Mouse (Mus musculus) heart, embryonic 16.5 days (tissue): Measurements from ENCODE around the gene Klhl12. TPM values are rescaled to one million over a fixed set of nuclear protein-coding genes. Genes with fewer than 3 reads are reported as not detected.
A peak's percentile ranks its signal among the peaks of the same experiment; 100 is the strongest.

Experiments
- ATAC-seq: fragments of 200-750 bp; cut with Nextera tagmentation; replicated peaks from 2 replicates; pipeline ENCODE4 v1.8.0; 2017; ENCODE audit warnings: moderate number of reproducible peaks; ENCODE audit not compliant: insufficient read depth, low FRiP score; ENCODE audit errors: extremely low read depth
- H3K27ac ChIP-seq: fragments of 300-500 bp; sonication (generic); 2 replicates; pipeline ENCODE4 v1.5.1; 2014; ENCODE audit warnings: mild to moderate bottlenecking, low read length, control low read depth, moderate library complexity
- H3K27me3 ChIP-seq: fragments of 300-500 bp; sonication (generic); 2 replicates; pipeline ENCODE4 v1.6.1; 2014; ENCODE audit warnings: low read length, mixed read lengths; ENCODE audit not compliant: control insufficient read depth, insufficient read depth
- H3K36me3 ChIP-seq: fragments of 300-500 bp; sonication (generic); 2 replicates; pipeline ENCODE4 v1.6.1; 2014; ENCODE audit not compliant: control insufficient read depth, insufficient read depth
- H3K4me1 ChIP-seq: fragments of 300-500 bp; sonication (generic); 2 replicates; pipeline ENCODE4 v1.6.1; 2014; ENCODE audit warnings: low read length, mixed read lengths; ENCODE audit not compliant: control insufficient read depth, insufficient read depth
- H3K4me2 ChIP-seq: fragments of 300-500 bp; sonication (generic); 2 replicates; pipeline ENCODE4 v1.6.1; 2014; ENCODE audit warnings: low read depth, mild to moderate bottlenecking, control low read depth, low read length
- H3K4me3 ChIP-seq: fragments of 300-500 bp; sonication (generic); 2 replicates; pipeline ENCODE4 v1.5.1; 2014; ENCODE audit warnings: mild to moderate bottlenecking, control low read depth, low read length
- H3K9ac ChIP-seq: fragments of 300-500 bp; sonication (generic); 2 replicates; pipeline ENCODE4 v1.6.1; 2014; ENCODE audit warnings: low read length, control low read depth
- H3K9me3 ChIP-seq: fragments of 300-500 bp; sonication (generic); replicated peaks from 2 replicates; pipeline ENCODE4 v1.6.1; 2016; ENCODE audit warnings: low read length; ENCODE audit not compliant: control insufficient read depth
- WGBS: fragments of 180-500 bp; shearing (Covaris S2); extraction: QIAGEN DNeasy Blood & Tissue Kit; methylation state at CpG from one replicate; pipeline ENCODE4 v1.1.7; 2014; 5-methylcytosine and 5-hydroxymethylcytosine counted together
- polyA plus RNA-seq: library from polyadenylated mRNA; unstranded; fragments of >200 nt; fragmentation: Nextera tagmentation; extraction: Ambion mirVana; gene quantifications from 2 replicates; pipeline ENCODE4 v1.2.1, GENCODE M21; 2015

Gene Klhl12
- 20.6 and 21.1 TPM in 2 replicates for polyA plus RNA-seq

- no peaks in the 10 kb centered on the region for H3K27me3 ChIP-seq
- peaks cover 7% of the 10 kb centered on the region; the same call in 1 of the 2 replicates for H3K36me3 ChIP-seq
- no peaks in the 10 kb centered on the region for H3K9me3 ChIP-seq
- peak within 1 kb of the TSS; percentile 61 for H3K27ac ChIP-seq
- peak; percentile 95 for ATAC-seq
- H3K4me2 ChIP-seq, result peak within 1 kb of the TSS; percentile 81
- H3K9ac ChIP-seq, result peak within 1 kb of the TSS; percentile 92
- under 1% methylated on average over 59 of the region's 61 CpGs for WGBS
- H3K4me3 ChIP-seq, result peak within 1 kb of the TSS; percentile 86
- peaks cover 9% of the 10 kb centered on the region for H3K4me1 ChIP-seq
Measured at GRCm38 (mm10) chr1:134454904-134455824, at the start of gene Klhl12. Gene Klhl12, plus strand, starts transcription at chr1:134455531.

DNA sequence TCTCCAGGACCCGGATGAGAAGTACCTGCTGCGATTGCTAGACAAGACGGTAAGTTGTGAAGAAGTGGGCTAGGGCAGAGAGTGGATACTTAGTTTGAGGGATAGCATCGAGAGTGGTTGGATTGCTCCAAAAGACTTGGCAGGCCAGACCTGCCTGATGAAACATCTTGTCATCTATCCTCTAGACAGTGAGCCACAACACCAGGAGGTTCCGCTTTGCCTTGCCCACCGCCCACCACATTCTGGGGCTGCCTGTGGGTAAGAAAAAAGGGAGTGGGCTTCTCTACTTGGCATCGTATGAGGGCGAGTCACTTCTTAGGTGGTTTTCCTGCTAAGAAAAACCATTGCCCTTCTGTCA lies 48.9 kb upstream of the Klhl12 start:
- H3K9me3 ChIP-seq, result no peaks in the 10 kb centered on the region
- H3K4me1 ChIP-seq, result peaks cover 6% of the 10 kb centered on the region
- peak overlapping the region; percentile 90 for H3K4me2 ChIP-seq
- peak overlapping the region; percentile 82 for H3K27ac ChIP-seq
- no peak for ATAC-seq
- H3K4me3 ChIP-seq, result peak overlapping the region; percentile 96
- WGBS, result 19% methylated on average over 8 of the region's 8 CpGs
- peak overlapping the region; percentile 92 for H3K9ac ChIP-seq
- H3K36me3 ChIP-seq, result peaks cover 26% of the 10 kb centered on the region
- H3K27me3 ChIP-seq, result no peaks in the 10 kb centered on the region

DNA sequence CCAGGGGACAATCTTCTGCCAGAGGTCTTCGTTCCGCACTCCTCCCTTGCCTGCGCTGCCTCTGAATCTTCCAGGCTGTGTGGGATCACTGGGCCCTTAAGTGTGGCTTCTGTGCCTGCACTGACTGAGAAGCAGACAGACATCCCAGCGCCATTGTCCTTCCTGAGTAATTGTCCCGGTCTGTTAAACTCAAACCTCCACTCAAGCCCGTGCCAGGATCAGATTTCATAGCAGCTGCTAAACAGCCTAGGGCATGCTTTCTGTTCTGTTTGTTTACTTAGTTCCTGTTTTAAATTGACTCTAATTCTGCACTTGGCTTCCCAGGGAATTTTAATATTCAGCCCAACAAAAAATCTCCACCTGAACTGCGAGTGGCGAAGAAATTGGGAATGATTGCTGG lies 47.3 kb upstream of the Klhl12 start:
- Histone ChIP-seq H3K36me3 (peaks cover 30% of the 10 kb centered on the region), H3K9ac (no peak overlapping the region), H3K4me3 (no peak overlapping the region), H3K4me2 (no peak overlapping the region), H3K4me1 (peaks cover 6% of the 10 kb centered on the region), H3K27me3 (no peaks in the 10 kb centered on the region), H3K9me3 (no peaks in the 10 kb centered on the region), H3K27ac (no peak overlapping the region)
- ATAC-seq, result no peak
- WGBS, result 88% methylated on average over 8 of the region's 8 CpGs

DNA sequence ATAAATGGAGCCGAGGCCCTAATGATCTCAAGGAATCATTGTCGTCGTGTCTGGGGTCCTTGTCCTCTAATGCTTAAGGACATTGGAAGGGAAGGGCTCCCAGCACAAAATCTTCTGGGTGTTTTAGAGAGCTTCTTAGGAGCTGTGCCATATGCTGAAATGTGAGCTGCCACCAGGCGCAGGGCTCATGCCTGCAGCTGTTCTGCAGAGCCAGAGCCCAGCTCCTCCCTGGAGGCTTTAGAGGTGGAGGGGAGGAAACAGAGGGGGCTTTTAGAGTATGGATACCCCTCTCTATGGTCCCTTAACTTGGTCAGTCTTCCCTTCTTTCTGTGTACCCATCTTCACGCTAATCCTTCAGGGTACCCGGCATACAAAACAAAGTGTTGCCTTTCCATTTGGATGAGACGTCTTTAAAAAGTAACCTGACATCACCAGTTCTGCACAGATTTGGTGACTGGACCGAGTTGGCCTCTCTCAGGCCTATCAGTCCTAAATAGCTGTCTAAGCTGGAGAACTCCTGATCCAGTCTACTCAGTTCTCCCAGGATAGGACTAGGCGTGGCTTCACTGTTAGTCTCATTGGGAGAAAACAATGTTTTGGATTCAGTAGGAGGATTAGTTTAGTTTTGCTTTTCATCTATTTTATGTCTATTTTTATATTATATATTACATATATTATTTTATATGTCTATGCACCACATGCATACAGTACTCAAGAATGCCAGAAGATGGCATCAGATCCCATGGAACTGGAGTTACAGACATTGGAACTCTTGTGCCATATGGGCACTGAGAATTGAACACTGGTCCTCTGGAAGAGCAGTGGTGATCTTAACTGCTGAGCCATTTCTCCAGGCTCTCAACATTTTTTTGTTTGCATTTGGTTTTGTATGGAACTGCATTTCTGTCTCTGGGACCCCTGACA lies 43.4 kb upstream of the Klhl12 start:
- no peak for ATAC-seq
- Histone ChIP-seq H3K9ac (no peak overlapping the region), H3K4me1 (peaks cover 18% of the 10 kb centered on the region), H3K9me3 (no peaks in the 10 kb centered on the region), H3K4me3 (no peak overlapping the region), H3K27ac (no peak overlapping the region), H3K36me3 (peaks cover 30% of the 10 kb centered on the region), H3K4me2 (no peak overlapping the region), H3K27me3 (no peaks in the 10 kb centered on the region)
- WGBS, result 90% methylated on average over 9 of the region's 9 CpGs

GRCm38 (mm10) chr1:134414038-134414437 lies 41.3 kb upstream of the Klhl12 start:
- H3K27ac ChIP-seq, result no peak overlapping the region; the same call in 1 of the 2 replicates
- no peaks in the 10 kb centered on the region for H3K27me3 ChIP-seq
- no peak for ATAC-seq
- WGBS, result 50% methylated on average over 2 of the region's 2 CpGs
- H3K9ac ChIP-seq, result no peak overlapping the region
- H3K9me3 ChIP-seq, result no peaks in the 10 kb centered on the region
- H3K4me1 ChIP-seq, result peaks cover 31% of the 10 kb centered on the region
- H3K4me2 ChIP-seq, result no peak overlapping the region
- peaks cover 20% of the 10 kb centered on the region for H3K36me3 ChIP-seq
- H3K4me3 ChIP-seq, result no peak overlapping the region

- Histone ChIP-seq H3K4me1 (peaks cover 36% of the 10 kb centered on the region), H3K4me2 (peak overlapping the region; percentile 73), H3K9me3 (no peaks in the 10 kb centered on the region), H3K36me3 (peaks cover 15% of the 10 kb centered on the region), H3K27me3 (no peaks in the 10 kb centered on the region), H3K9ac (peak overlapping the region; percentile 74), H3K27ac (peak overlapping the region; percentile 95), H3K4me3 (peak overlapping the region; percentile 84)
- peak; percentile 7; the same call in 1 of the 2 replicates for ATAC-seq
- 11% methylated on average over 11 of the region's 11 CpGs for WGBS
Measured at GRCm38 (mm10) chr1:134414501-134415167, 40.7 kb upstream of the Klhl12 start.

GRCm38 (mm10) chr1:134415168-134415831 lies 40.0 kb upstream of the Klhl12 start, which contains the start of gene Adipor1:
Gene Adipor1, plus strand, starts transcription at chr1:134415378.
- peaks cover 43% of the 10 kb centered on the region for H3K4me1 ChIP-seq
- ATAC-seq, result peak; percentile 100
- peak within 1 kb of the TSS; percentile 84 for H3K4me3 ChIP-seq
- H3K27ac ChIP-seq, result peak within 1 kb of the TSS; percentile 95
- no peaks in the 10 kb centered on the region for H3K9me3 ChIP-seq
- H3K4me2 ChIP-seq, result peak within 1 kb of the TSS; percentile 77
- under 1% methylated on average over 67 of the region's 77 CpGs for WGBS
- H3K9ac ChIP-seq, result peak within 1 kb of the TSS; percentile 95
- H3K36me3 ChIP-seq, result peaks cover 12% of the 10 kb centered on the region; the same call in 1 of the 2 replicates
- H3K27me3 ChIP-seq, result no peaks in the 10 kb centered on the region

GRCm38 (mm10) chr1:134418414-134418975 lies 36.8 kb upstream of the Klhl12 start:
- no peak for ATAC-seq
- Histone ChIP-seq H3K4me1 (peaks cover 49% of the 10 kb centered on the region), H3K4me3 (no peak overlapping the region), H3K27me3 (no peaks in the 10 kb centered on the region), H3K4me2 (no peak overlapping the region; the same call in 1 of the 2 replicates), H3K9me3 (no peaks in the 10 kb centered on the region), H3K27ac (peak overlapping the region; percentile 67), H3K9ac (no peak overlapping the region), H3K36me3 (0 out of 2 replicates have a peak, but pooled peaks cover 2% of the 10 kb centered on the region)
- WGBS, result 51% methylated on average over 2 of the region's 2 CpGs
